Mouse (Mus musculus) gonadal fat pad, adult 2 months (tissue): Measurements from ENCODE around the gene Reln. TPM values are rescaled to one million over a fixed set of nuclear protein-coding genes. Genes with fewer than 3 reads are reported as not detected.

Source experiments
- DNase-seq: peaks from one replicate; pipeline ENCODE4 v3.0.0-alpha.2; 2012; ENCODE audit warnings: low read depth
- polyA plus RNA-seq: library from polyadenylated mRNA; depleted of rRNA; stranded (reverse); fragments of >200 nt; gene quantifications from 2 replicates; pipeline ENCODE4 v1.2.3, GENCODE M21; 2012

Reln gene
- polyA plus RNA-seq, 1 experiment, result 7.8 TPM

DNA sequence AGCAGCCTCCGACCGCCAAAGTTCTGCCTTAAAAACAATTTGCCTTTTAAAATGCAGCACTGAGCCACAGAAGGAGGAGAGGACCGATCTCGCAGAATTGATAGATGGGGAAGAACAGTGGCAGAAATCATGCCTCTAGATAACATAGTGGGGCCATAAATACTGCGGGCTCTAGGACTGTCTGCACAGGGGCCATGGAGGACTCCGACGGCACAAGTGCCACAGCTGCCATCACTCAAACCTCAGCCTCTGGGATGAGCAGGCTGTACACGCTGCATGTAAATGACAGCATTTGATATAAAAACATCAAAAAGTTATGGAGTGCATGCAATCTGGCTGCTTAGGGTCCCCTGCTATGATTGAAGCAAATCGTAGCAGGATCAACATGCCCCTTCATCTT lies 227.6 kb downstream of the Reln start:
- DNase-seq, result no peak

DNA sequence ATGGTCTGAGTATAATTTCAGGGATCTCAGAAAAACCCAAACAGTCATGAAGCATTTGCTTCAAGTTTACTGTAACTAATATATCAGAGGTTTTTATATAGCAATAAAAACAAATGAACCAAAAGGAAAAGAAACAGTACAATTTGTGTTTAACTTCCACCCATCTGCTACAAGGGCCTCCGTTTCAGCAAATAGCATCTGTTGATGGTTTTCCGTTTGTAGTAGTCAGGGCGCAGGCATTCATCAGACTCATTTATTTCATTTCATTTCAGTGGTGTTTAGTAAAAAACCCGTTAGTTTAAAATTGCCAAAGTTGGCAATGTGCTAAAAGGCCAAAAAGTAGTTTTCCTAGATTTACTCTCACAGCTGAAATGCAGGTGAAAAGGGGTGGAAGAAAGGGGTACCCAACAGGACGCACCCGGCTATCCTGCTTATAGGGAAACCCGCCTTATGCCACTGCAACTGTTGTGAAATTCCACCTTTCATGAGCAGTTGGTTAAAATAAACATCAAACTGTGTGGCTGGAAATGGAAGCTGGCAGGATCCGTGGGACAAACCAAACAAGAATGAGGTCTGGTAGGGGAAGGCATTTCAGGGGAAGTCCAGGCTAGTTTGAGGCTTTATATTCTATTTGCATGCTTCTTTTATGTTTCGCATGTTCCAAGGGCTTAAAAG lies 237.6 kb downstream of the Reln start:
- no peak for DNase-seq

DNA sequence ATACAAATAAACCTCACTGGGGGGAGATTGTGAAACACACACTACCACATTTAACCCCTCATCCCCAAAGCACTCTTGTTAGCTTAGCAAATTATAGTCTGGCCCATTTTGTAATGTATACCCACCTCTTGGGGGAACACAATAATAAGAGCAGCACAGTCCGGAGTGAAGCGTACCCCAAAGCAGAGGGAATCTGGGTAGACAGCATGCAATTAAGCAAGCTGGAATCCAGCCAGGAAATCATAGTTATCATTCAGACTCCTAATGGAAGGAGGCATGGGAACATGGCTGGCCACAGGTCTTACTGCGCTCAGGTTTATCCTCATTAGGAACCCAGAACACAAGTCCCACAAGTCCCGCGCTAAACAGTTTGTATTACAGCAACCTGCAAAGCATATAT lies 249.5 kb downstream of the Reln start:
- no peak for DNase-seq

DNA sequence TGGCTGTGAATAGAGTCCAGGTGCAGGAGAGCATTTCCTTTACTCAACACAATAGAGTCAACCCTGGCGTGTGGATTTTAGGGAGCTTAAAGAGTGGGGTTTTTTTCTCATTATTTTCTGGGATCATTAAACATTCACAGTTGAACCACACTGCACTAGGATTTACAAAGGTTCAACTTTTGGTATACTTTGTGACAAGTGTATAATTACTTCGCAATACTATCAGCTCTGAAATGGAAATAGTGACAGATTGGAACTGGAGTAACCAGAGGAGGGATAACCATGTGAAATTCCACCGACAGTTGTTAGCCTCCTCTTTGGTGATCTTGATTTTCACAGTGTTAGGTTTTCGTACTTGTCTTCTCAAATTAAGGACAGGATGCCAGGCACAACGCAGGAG lies 250.5 kb downstream of the Reln start:
- DNase-seq, result no peak

DNA sequence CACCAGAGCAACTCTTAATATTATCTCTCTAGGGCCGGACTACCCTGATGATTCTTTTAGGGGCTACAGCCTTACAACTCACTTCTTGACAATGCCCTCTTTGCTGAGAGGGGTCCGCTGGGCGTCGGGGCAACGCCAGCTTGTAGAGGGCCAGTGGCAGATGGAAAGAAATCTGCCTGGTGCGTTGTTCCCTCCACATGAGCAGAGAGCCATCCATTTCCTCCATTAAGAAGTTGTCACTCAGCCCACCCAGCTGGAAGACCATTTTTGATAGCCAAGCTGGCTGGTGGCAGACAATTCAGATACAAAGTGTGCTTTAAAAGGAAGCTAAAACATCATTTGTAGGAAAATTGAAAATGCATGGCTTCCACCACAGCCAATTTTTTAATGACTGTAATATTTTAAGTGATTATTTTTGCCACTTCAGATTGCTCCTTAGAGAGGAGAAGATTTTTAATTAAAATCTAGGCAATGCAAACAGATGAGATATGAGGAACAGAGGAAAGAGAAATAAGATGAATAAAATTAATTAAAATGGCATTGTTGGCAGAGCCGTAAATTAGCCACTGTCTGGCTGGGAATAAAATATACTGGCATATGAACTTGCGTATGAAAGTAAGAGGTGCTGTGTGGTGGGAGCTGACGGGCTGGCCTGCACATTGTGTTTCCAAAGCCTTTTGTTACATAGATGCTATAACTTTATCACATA lies 251.2 kb downstream of the Reln start:
- DNase-seq, result no peak

DNA sequence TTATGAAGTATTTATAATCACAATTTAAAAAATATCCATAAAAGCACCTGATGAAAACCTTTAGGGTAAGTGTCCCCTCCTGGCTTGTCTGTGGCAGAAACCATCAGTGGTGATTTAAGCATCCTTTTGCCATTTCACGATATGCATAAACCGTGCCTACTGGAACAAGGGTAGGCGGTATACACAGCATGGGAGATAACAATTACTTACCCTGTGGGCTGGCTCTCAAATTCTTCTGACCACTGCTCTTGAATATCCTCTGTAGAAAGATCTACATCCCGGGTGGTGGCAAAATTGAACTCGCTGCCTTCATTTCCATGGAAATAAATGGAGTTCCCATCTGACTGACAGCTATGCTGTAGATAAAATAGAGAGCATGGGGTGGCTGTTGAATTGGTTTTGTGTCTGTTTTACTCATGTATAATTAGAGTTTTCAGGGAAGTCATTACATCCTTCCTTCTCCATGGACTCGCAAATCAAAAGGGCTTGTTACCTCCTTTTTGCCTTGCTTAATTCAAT lies 264.0 kb downstream of the Reln start:
- no peak for DNase-seq

DNA sequence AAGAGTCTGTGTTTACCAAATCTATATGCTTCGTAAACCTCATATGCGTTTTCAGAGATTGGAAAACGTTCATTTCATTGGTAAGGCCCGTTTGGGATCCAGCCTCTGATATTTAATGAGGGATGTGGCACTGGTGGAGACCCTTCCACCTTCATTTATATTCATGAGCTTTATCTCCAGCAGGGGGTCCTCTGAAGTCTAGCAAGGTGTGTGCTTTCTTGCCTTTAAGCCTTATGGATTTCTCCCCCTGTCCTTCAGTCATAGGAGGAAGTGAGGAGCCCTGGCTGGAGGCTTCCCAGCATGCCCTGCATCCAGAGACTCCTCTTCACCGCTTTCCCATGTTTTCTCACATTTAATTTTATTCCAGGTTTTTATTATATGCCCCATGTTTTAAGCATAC lies 269.5 kb downstream of the Reln start:
- no peak for DNase-seq

DNA sequence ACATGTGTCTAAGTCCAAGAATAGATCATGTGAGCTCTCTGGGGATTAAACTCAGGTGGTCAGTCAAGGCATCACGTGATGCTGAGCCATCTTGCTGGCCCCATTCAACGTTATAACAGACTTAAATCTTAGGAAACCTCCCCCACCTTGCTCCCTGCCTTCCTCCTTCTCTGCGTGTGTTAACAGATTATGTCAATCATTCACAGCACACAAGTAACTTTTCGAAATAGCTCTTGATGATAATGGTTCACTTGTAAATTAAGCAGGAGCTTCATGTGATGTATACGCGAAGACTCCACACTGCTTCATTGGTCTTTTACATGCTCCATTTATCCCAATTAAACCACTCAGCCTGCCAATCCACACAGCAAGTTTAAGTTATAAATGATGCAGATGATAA lies 271.9 kb downstream of the Reln start:
- no peak for DNase-seq

DNA sequence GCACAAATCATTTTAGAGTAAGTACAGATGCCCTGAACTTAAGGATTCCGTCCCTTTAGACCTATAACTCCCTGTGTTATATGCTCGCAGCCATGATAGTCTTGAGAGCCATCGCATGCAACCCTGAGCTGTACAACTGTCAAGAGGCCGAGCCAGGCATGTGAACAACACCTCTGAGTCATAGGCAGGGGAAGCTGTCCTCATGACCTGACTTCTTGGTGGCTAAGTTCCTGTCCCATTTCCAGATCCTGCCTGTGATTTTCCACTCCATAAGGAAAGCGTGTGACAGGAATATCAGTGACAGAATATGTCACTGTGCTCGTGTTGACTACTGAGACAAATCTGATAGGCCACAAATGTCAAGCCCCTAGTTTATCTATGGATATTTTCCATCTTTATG lies 285.3 kb downstream of the Reln start:
- no peak for DNase-seq

DNA sequence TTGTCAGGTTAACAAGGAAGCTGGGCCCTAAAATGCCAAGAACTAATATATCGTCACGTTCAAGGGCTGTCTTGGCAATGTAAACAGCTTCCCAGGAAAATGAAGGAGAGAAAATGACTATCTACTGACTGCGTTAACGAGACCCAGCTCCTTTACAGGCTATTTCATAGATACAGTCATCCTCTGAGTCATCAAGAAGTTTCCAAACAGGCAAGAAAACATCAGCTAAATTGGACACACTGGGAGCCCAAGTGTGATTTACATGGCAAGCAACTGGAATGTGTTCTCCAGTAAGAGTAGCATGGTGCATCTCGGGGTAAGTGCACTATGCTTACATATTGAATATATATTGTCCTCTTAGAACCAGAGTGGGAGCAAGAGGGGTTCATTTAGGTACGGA lies 302.7 kb downstream of the Reln start:
- DNase-seq, result no peak

DNA sequence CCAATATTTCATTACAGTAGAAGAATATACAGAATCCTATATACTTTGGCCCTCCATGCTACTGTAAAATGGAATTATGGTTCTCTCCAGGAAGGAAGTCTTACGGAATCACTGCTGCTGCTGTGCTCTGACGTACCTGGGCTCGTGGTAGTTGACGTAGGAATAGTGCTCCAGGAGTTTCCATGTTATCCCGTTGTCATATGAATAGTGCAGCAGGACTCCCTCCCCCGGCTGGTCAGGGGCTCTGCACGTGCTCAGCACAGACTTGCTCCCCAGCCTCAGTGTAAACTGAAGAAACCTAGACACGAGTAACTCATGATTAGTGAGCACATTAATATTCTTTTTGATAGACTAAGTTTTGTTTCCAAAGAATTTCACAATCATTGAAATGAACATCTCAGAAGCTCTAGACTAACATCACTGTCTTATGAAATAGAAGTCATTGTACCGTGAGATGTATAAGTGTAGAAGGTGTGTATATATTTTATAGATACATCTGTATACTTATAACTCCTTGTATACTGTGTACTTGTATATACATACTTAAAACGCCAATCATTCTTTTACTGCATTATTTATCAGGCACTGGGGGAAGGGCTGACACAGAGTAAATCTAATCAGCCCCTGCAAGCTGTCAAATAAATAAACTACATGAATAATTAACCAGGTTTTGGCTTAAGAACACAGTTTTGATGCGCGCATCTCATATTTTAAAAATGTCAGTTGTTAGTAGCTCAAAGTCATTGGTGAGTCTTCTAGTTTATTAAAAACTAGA lies 304.9 kb downstream of the Reln start:
- no peak for DNase-seq

DNA sequence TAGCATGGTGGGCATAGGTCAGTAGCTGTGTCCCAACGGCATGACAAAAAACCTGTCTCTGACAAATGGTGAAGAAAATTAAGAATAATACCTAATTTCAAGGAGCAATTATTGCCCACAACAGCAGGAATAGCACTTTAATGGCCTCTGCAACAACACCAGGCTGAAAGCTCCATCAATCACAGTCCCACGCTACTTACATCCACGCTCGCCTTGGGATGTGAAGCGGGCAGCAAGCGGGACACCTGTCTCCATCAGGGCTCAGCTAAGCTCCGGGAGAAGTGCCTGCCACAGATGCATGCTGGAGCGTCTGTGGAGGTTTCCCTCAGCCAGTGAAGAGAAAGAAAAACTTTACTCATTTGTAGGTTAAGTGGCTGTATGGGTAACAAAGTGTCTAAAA lies 309.3 kb downstream of the Reln start:
- no peak for DNase-seq

DNA sequence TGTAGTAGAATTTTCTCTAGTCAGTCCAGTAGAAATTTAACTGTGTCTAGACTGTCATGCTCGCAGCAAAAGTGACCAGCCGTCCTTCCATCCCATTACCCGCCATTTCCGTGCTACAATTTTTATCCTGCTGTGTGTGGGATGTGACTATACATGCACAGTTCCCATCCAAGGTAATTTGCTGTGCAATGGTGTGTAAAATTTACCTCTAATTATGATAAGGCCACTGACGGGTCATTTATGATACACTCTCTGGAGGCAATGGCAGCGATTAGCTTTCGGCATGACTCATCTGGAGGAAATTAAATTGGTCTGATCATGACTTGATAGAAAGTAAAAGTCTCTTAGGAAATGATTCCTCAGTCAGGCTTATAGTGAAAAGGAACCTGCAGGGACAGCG lies 311.5 kb downstream of the Reln start:
- DNase-seq, result no peak

DNA sequence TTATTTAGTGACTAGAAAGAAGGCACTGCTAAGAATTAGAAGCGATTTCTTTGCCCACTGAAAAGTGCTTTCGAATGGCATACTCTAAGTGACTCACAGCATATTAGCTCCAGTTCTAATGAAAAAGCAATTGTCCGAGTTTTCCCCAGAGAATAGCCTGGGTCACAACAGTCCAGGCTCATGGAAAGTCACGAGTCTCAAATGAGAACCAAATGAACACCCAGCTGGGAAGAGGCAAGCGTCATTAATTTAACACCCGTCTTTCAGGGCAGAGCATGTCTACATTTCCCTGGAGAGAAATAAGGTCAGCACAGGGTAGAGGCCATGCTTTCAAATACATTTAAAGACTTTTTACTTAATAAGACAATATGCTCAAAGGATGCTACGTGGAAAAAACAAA lies 312.8 kb downstream of the Reln start:
- DNase-seq, result no peak

DNA sequence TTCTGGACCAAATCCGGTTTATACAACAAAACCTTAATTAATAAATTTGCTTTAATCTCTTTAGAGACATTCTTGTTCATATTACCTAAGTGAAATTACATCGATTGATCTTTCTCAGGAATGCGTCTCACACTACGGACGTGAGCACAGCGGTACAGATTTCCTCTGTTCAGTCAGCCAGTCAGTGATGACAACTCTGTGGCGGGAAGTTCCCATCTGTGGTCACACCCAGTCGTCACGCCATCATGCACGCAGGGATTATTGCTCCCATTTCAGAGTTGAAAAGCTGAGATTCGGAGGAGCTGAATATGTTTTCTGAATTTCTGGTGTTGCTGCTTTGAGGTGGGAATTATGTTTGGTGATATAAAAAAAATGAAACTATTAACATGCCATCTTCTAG lies 316.1 kb downstream of the Reln start:
- DNase-seq, result no peak

DNA sequence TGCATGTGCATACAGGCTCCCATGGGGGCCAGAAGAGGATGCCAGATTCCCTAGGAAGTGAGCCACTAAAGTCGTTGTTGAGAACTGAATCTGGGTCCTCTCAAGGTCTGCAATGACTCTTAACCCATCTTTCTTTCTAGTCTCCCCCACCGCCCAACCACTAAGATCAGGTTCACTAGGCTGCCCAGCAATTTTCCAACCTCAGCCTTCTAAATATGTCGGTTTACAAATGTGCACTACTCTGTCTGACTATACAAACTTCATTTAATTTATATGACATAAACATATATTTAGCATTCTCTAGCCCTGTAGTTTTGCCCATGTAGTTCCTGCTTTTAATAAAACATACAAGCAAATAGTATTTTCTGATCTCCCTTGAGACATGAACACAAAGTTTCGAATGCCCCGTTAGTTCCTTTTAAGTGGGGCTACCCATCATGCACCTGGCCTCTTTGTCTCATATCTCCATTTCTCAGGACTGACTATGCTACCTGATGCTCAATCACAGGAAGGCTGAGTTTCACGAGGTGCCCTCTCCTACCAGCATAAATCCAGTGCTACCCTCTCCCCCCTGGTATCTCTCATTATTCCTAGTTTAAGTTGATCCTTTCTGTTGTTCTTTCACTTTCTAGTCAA lies 317.1 kb downstream of the Reln start:
- DNase-seq, result no peak

DNA sequence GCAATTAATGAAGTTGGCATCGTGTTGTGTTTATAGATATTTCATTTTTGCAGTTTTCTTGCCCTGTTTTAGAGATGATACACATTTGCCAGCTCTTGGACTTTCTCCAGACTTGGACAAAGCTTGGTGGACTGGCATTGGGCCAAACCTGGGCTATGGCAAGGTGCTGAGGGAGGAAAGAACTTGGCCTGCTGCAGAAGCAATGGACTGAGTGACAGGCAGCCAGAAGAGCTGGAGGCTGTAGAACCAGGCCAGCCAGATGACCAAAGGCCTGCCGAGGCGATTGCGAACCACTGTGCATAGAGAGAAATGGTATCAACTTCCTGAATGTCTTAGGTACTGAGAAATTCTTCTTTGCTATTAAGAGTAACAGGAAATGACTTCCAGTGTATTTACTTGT lies 318.8 kb downstream of the Reln start:
- DNase-seq, result no peak

DNA sequence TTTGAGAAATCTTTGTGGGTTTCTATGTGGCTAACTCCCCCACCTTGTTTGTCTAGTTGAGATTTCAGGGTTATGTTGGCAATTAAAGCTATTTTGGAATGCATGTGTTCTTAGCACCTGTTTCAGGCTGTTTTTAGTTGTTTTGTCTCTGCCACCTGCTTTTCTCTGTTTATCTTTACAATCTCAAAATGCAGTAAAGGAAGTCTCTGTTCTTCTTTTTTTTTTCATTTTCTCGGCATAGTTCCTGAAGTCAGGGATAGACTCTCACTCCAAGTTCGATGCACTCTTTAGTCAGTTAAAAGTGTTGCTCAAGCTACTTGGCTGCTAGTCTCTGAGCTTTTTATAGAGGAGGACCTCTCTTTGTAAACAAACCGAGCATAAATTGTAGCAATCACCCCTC lies 320.4 kb downstream of the Reln start:
- no peak for DNase-seq

DNA sequence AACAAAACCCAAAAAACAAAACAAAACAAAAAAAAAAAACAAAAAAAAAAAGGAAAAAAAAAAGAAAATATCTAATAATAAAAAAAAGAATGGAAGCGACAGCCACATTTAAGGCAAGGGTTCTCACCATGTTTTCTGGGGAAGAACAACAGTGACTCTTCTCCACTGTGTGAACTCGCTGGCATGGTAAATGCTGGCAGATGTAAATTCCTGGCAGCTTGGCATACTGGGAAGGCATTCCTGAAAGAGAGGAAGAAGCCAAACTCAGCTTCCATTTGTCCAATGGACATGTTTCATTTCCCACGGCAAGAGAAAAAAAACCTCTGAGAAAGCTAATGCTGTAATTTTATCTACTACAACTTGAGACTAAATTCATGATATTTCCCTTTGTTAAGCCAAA lies 326.6 kb downstream of the Reln start:
- no peak for DNase-seq

DNA sequence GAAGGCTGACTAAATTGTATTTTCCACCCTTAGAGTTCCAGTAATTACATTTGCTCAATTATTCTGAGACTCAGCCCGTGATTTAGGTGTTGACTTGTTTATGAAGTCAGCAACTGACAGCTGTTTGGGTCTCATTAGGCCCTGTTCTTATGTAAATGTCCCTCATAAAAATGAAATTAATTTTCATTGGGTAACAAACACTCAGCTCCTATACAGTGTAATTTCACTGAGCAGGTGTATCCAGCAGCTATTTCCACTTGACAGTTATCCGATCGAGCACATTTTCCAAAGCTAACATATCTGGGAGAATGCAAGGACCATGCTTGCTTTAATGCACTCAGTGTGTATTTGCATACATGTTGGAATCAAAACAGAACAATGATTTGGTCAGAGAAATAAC lies 330.0 kb downstream of the Reln start:
- no peak for DNase-seq

DNA sequence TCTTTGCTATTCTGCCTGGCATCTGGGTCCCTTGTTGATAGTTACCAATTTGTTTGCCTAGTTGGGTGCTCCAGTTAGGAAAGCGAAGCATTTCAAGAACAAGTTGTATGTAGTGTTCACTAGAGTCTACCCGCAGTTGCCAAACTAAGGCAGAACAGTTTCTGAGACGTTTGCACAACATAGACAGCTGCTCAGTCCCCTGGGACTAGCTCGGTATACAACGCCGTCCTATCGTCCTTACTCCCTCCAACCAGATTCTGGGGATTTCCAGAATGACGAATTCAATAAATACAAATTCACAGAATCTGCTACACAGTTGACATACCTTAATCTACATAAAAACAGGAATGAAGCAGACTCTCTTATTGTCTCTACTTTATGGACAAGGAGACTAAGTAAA lies 335.4 kb downstream of the Reln start:
- no peak for DNase-seq

DNA sequence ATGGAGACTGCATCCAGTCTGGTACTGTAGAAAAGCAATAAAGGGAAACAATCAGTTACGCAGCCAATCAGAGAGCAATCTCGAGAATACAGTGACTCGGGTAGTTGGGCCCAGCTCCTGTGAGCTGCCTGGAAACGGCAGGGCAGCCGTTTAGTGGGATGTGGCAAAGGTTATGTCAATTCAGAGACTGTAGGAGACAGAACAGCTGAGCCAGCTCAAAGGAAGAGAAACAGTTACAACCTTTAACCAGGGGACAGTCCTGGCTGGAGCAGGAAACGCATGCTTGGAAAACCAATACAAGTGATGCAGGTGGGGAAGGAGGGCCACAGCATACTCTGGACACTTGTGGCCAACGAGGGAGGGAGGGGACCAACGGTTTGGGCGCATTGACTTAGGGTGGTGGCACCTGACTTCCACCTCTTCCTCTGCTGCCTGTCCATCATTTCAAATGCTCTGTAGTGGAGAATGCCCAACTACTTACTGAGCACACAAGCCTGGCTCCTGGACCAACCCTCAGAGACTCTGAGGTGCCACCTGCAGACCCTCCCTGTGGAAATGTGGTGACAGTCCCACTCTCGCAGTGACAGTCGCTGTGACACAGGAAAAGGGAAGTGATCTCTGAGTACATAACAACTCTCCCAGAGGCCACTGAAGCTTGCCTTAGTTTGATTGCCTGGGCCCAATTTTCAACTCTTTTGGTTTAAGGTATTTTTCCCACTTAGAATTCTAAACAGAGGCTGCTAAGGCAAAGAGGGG lies 337.0 kb downstream of the Reln start:
- DNase-seq, result no peak
